Mouse (Mus musculus): ENCODE measurements around the gene Tmem39a.

Gene Tmem39a

DNA sequence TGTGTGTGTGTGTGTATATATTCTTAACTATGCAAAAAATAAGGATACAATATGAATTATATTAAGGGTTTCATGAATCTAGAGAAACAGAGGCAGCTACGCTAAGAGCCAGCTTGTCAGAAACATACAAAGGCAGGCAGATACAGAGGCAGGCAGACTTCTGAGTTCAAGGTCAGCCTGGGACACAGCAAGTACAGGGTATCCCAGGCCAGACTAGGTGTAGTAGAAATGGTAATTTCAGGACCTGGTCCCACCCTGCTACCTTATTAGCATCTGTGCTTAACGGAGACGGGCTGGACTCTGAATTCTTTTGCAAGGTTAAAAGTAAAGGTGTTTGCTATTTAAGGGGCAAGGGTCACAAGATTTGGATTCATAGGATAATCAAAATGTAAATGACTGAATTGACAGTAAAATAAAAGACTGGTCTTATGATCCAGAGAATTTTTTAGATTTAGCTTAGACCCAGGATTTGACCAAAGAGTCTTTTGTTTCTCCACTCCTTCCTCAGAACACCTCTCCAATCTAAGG lies at the start of gene Tmem39a:
Gene Tmem39a (plus strand): TSS at position 478 of the 528 bp plus-strand sequence.
- no peak for DNase-seq (ENCODE audit: low spot score)

GRCm38 (mm10) chr16:38510846-38511245 lies 47.7 kb upstream of the Tmem39a start:
- DNase-seq (ENCODE audit: low spot score): no peak

DNA sequence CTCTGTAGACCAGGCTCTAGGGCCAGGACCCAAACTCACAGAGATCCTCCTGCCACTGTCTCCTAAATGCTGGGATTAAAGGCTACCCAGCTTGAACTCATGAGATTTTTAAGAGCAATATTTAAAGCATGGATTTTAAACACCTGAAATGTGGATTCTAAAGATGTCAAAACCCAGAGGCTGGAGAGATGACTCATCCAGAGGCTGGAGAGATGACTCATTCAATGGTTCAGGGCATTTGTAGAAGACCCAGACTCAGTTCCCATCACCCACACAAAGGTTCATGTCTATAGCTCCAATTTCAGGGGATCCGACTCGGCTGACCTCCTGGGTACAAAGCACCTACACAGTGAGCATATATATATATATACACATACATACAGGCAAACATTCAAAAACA lies 39.4 kb upstream of the Tmem39a start:
- no peak for DNase-seq (ENCODE audit: low spot score)

DNA sequence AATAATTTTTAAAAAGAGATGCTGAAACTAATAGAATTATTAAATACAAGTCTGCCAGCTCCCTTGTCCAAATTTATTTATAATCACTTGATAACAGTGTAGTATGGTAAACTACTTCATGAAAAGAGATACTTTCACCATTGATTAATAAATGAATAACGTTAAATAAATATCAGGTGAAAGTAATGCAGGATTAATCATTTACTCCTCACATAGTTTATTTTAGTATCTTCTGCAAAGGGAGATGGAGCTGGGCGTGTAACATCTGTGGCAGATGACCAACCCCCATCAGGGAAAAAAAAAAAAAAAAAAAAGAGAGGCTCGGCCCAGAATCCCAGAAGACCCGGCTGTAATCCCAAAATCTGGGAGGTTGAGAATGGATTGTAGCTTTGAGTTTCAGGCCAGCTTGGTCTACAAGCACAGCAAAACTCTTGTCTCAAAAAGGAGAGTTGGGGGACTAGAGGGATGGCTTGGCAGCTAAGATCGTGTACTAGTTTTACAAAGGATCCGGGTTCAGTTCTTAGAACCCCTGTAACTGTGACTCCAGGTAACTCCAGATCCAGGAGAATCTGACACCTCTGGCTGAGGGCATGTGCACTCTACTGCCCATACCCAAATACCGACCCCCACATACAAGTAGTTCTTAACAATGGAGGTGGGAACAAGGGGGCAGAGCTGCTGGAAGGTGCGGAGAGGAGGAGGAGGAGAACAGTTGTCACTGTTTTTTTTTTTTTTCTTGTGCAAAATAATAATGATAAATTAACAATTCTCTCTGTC lies 37.1 kb upstream of the Tmem39a start:
- DNase-seq (ENCODE audit: low spot score): no peak

DNA sequence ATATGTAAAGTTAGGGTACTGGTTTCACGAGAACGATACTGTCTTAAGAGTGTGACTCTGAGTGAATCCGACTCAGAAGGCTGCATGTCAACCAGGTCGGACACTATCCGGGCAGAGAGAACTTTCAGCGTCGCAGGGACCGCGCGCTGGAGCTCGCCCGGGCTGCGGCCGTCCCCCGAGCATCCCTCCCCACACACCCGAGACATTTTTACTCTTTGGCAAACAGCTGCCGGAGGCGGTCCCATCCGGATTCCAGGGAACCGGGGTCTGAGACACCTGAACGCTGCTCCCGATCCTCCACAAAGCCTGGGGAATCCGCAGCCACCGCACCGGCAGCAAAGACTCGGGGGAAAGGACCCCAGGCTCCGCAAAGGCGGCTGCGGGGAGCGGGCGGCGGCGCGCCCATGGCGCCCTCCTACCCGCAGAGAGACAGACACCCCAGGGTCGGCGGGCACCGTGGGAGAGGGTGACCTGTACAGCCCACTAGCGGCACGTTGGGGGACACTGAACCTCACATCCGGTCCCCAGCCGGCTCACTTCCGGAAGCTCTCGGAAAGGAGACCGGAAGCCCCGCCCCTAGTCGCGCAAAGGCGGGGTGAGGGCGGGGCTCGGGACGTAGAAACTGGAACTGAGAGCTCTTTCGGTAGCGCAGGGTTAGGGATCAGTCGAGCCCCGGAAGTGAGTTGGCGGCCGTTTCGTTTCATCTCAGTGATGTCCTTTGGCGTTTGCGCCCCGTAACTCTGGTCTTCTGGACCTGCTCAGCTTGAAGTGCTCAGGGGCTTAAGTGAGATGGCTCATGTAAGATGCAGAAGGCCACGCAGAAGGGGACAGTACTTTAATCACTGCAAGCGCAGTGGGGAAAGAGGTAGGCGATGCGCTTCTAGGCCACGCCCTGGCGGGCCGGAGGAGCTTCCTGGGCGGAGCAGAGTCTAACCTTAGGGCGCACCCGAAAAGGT lies 36.1 kb upstream of the Tmem39a start, which contains the start of gene Timmdc1:
Gene Timmdc1 (minus strand): TSS at position 535 of the 956 bp plus-strand sequence.
- peak; percentile 97 for DNase-seq (ENCODE audit: low spot score)

DNA sequence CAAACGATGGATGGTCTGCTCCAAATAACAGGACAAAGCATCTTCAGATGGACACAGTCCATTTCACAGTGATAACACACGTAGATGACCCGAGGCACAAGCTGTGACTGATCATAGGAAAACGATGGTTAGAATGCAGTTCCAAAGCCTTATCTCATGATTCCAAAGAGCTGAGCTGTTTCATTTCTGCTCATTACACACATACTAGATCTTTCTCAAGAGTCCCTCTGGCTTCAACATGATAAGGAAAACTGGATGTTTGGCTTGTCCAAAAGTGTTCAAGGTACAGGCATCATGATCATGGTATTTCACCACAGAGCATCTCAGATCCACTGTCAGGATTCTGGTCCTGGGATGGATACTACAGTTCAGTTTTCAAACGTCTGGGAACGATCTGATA lies 32.2 kb upstream of the Tmem39a start:
- no peak for DNase-seq (ENCODE audit: low spot score)

DNA sequence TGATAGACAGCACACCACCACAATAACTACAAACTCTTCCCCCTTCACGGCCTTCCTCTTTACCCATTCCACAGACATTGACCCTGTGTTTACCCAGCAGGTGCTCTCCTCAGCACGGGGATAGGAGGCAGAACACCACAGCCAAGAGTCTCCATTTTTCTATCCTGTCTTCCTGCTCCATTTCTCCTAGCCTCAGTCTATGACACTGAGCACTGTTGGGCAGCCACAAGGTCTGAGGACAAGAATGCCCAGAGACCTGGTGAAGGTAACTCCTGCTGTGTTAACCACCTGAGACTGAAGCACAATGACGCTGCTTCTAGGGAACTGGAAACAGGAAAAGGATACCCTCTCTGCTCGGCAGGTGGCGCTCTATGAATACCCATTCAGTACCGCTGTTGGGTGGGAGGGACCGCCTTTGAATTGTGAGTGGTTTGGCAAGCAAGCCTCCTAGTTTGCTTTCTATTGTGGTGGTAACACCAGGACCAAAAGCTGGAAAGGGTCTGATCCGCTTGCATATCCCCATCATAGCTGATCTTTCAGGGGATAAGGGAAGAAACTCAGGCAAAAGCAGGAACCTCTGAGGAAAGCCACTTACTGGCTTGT lies 21.9 kb upstream of the Tmem39a start:
- peak; percentile 68 for DNase-seq (ENCODE audit: low spot score)

- DNase-seq (ENCODE audit: low spot score): no peak
Observed at GRCm38 (mm10) chr16:38538716-38539380, 19.6 kb upstream of the Tmem39a start.

- no peak for DNase-seq (ENCODE audit: low spot score)
Observed at GRCm38 (mm10) chr16:38548000-38548399, 10.5 kb upstream of the Tmem39a start.

DNA sequence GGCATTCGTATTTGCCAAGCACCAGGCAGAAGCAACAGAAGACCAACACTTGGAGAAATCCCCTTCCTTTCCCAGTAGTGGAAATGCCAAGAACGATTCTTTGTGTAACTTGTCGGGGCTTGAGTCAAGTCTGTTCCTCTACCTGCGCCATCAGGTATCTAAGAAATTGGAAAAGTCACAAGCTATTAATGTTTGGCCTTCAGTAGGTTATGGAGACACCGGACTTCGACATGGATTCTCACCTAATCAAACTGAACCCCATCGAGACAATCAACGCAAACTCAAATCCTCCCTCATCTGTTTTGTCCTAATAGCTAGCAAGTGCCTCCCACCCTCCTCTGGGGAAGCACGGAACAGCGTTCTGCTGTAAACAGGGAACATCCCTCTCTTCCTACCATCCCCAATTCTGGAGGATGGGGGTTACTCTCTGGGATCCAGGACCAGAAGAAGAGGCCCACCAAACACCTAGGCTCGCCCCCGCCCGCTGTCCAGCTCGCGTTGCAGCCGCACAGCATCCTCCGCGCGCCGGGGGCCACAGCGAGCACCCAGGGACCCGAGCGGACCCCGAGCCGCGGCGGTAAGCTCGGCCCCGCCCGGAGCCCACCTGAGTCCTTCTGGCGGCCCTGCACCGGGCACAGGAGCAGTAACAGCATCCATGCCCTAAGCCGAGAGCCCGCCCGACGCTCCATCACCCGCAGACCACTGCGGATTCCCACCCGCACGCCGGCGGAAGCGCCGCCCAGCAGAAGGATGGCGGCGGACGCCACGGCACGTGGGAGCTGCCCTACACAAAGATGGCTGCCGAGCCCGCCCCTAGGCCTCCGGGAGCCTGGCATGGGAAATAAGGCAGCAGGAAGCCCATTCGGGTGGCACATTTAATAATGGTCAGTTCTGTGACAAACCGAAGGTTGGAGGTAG lies 8.8 kb upstream of the Tmem39a start, which contains the start of gene Poglut1:
Gene Poglut1 (minus strand): TSS at position 780 of the 918 bp plus-strand sequence.
- DNase-seq (ENCODE audit: low spot score): peak; percentile 77

DNA sequence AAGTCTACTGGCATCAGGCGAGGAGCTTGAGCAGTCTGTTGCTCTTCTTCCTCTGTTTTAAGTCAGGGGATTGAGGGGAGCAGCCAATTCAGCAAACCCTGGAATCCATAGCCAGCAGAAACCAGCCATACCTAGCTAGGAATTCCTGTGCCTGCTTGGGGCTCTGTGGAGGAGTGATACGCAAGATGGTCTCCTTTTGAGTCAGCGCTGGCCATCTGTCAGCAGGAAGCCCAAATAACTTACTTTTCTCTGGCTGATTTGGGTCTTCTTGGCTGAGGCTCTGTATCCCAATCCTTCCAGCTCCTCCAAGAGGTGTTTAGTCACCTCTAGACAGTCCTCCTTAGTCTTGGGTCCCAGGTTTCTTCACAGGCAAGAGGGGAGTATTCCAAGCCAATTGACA lies 2.5 kb upstream of the Tmem39a start:
- no peak for DNase-seq (ENCODE audit: low spot score)

GRCm38 (mm10) chr16:38562131-38562967 lies 3.9 kb downstream of the Tmem39a start:
- DNase-seq (ENCODE audit: low spot score): peak; percentile 95

DNA sequence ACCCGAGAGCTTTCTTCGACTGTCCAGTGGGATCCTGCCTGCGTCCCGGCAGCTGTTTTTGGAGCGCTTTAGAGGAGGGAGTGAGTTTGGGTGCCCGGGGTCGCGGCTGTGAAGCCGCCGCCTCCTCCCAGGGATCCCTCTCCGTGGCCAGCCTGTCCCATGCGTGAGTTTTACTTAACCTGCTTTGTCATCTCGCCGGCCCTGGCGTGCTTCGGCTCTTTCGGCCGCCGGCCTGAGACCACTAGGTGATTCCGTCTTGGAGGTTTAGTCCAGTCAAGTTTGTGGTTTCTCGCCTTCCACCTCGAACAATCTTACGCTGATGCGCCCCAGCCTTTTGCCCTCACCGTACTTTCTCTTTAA lies 4.5 kb downstream of the Tmem39a start:
- no peak for DNase-seq (ENCODE audit: low spot score)

- DNase-seq (ENCODE audit: low spot score): no peak
Observed at GRCm38 (mm10) chr16:38563516-38563915, 5.0 kb downstream of the Tmem39a start.

GRCm38 (mm10) chr16:38568192-38568591 lies 9.7 kb downstream of the Tmem39a start:
- DNase-seq (ENCODE audit: low spot score): no peak

DNA sequence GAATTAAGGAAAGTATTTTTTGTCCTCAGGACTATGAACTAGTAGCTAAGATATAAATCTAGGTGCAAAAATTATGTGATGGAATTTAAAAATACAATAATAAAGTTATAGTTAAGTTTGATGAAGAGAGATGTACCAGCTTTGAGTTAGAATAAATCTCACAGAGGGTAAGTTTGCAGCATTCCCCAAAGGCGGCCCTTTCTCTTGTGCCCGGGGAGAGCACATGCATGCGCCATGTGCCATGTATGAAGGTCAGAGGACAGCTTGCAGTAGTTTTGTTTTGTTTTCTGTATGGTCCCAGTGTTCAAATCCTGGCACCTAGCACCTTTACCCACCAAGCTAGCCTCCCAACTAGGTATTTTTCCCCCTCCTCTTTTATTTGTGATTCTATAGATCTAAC lies 13.0 kb downstream of the Tmem39a start:
- no peak for DNase-seq (ENCODE audit: low spot score)

DNA sequence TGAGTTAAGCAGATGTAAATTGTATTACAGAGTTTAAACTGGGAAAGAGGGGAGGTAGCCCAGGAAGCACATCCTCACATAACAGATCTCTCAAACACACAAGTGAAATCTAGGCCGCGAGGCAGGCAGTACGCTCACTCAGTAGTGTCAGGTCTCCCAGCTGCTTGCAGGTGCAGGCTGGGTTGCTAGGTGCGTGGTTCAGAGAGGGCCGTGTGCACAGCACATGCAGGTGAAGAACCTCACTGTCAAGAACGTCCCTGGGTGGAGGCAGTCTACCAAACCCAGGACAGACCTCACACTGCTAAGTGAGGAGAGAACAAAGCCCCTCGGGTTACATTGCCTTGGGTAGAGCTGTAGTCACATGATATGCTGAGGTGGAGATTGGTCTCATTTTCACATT lies 26.3 kb downstream of the Tmem39a start:
- no peak for DNase-seq (ENCODE audit: low spot score)

GRCm38 (mm10) chr16:38585186-38585585 lies 26.7 kb downstream of the Tmem39a start:
- DNase-seq (ENCODE audit: low spot score): no peak

DNA sequence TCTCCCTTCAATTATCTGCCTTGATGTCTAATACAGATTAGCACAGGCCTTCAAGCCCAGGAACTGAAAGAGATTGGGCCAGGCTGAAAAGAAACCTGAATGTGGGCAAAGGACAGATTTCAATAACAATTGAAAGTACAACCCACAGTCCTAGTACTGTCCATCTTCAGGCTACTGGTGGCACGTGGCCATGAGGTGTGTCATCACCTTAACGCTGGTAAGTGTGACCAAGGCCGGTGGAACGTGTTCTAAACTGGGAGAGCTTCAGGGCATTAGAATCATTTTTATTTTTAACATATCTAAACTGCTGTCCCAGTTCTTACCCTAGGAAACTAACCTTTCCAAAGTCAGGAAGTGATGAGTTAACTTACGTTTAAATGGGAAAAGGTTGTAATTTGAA lies 28.7 kb downstream of the Tmem39a start:
- no peak for DNase-seq (ENCODE audit: low spot score)

DNA sequence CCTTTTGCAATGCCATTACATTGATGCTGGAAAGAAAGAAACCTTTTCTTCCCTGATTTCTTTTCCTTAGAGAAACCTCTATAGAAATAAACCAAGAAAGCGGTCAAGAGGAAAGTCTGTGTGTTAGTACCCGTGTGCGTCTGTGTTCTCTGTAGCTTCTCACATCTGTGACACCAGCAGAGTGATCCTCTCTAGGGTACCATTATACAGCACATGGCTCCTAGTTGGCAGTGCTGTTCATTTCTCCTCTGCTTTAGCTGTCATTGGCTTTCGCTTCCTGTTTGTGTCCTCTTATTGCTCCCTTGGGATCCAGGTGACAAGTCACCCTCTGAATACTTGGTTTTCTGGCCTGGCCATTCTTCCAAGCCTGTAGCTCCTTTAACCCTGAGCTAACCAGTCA lies 29.1 kb downstream of the Tmem39a start:
- DNase-seq (ENCODE audit: low spot score): no peak

Data from T-cell, adult 2 months (primary cell).